Comparison of ENCODE assay signal across 10 mouse cellular contexts in the genomic region with DNA sequence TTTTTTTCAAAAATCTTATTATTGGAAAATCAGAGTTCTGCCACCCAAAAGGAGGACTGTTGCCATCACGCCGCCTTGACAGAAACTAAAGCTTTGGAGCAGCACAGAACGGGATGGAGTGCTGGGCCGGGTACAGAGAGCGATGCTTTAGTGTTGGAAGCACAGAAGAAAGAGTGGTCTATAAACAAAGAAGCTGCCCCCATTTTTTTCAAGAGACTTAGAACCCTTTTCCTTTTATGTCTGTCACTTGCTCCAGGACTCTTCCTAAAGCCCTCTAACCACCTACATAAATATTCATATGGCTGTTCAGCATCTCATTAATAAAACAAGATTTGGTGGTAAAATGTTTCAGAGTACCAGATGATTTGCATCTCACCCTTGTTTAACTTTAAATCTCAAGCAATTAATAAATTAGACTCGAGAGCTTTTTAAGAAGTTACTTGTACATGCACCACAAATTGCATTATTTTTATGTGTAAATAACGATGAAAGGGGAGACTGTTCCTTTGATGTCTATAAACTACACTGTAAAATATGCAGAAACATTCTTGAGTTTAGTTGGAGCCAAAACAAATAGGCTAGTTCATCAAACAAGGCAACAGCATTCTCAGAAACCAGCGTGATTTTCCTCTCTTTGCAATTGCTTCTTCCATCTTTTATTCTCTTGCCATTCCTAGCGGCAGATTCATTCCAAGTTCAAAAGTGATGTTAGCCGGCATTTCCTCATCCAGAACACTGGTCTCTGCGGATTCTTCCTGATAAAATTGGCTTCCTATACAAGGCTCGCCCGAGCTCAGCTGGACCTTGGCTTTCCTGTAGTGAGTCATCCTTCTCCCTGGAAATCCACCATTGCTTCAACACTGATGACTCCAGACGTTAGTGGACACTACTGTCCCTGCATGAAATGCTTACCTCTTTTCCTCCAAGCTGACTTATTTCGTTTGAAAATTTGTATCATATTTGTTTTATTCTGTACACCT.
A peak's percentile ranks its signal among the peaks of the same experiment; 100 is the strongest.
DNase-seq lines count a peak whose midpoint lies in the region; ATAC-seq and TF ChIP-seq lines count a peak whose summit lies in the region.
"Had no signal": no experiment of that assay in that cellular context is flagged by ENCODE, and none has a peak within 500 bp of the region (broad histone marks: within the 10 kb centered on the region; RNA-seq: fewer than 3 reads in every experiment).

No protein-coding gene starts in this region.

- no peaks in the 10 kb centered on the region for H3K4me1 ChIP-seq in forebrain, embryonic 11.5 days (replicated peaks; ENCODE audit: control insufficient read depth, insufficient read depth, low read length)
- peaks cover 17% of the 10 kb centered on the region; the same call in 1 of the 2 replicates for H3K4me1 ChIP-seq in forebrain, embryonic 10.5 days
- H3K4me1 ChIP-seq in lung, postnatal 0 days (ENCODE audit: insufficient read depth, low read depth, low read length): no peaks in the 10 kb centered on the region
- H3K4me1 ChIP-seq: lung, embryonic 15.5 days had no signal

- 78% methylated on average over 15 of the region's 15 CpGs for WGBS in forebrain, embryonic 11.5 days
- 91% methylated on average over 15 of the region's 15 CpGs for WGBS in forebrain, embryonic 10.5 days
- WGBS in lung, postnatal 0 days: 65% methylated on average over 15 of the region's 15 CpGs

- TF ChIP-seq CTCF in lung, postnatal 0 days (IDR thresholded peaks at IDR 0.05): no peak

- intact Hi-C loops in heart, postnatal 10 days (cut with DNase I): no loop called here

- ATAC-seq in forebrain, embryonic 11.5 days (replicated peaks; ENCODE audit: low FRiP score): 0 out of 2 replicates have a peak, but pooled peaks have one; percentile 39
- ATAC-seq in lung, postnatal 0 days: no peak
- ATAC-seq in cerebellum, adult (ENCODE audit: insufficient number of reproducible peaks, low FRiP score, low TSS enrichment): no peak

- TF ChIP-seq EP300 in lung, postnatal 0 days (IDR thresholded peaks at IDR 0.05): no peak

- no peak overlapping the region for H3K9ac ChIP-seq in forebrain, embryonic 11.5 days (ENCODE audit: low read length)
- H3K9ac ChIP-seq in lung, postnatal 0 days (replicated peaks; ENCODE audit: low read depth): no peak overlapping the region
- H3K9ac ChIP-seq: limb, embryonic 12.5 days; lung, embryonic 15.5 days had no signal

- DNase-seq in forebrain, embryonic 11.5 days (ENCODE audit: low spot score): no peak
- no peak for DNase-seq in forebrain, embryonic 10.5 days (ENCODE audit: extremely low spot score, low spot score)
- peak; percentile 24 for DNase-seq in lung, postnatal 0 days (ENCODE audit: low spot score)
- DNase-seq in lung, postnatal 36 days: no peak
- DNase-seq in heart, postnatal 10 days: peak; percentile 34 to 42
- DNase-seq in yolk sac, embryonic 10.5 days (ENCODE audit: low spot score): peak; percentile 51
- DNase-seq in layer of hippocampus, adult 18-20 months (ENCODE audit: low spot score in 2 of 2): no peak

- no peak overlapping the region for H3K27ac ChIP-seq in forebrain, embryonic 11.5 days (ENCODE audit: low read depth, low read length)
- H3K27ac ChIP-seq in forebrain, embryonic 10.5 days: no peak overlapping the region
- no peak overlapping the region for H3K27ac ChIP-seq in lung, postnatal 0 days (ENCODE audit: low read length)
- H3K27ac ChIP-seq: limb, embryonic 12.5 days; lung, embryonic 15.5 days had no signal

- no peaks in the 10 kb centered on the region for H3K9me3 ChIP-seq in forebrain, embryonic 11.5 days (ENCODE audit: control insufficient read depth, low read length)
- H3K9me3 ChIP-seq in forebrain, embryonic 10.5 days: no peaks in the 10 kb centered on the region
- H3K9me3 ChIP-seq in lung, postnatal 0 days (ENCODE audit: low read length): no peaks in the 10 kb centered on the region
- H3K9me3 ChIP-seq: limb, embryonic 12.5 days; lung, embryonic 15.5 days had no signal

- H3K4me2 ChIP-seq in forebrain, embryonic 11.5 days (ENCODE audit: low read depth, low read length, severe bottlenecking): no peak overlapping the region
- H3K4me2 ChIP-seq in lung, postnatal 0 days (replicated peaks; ENCODE audit: low read depth, low read length): no peak overlapping the region
- H3K4me2 ChIP-seq: limb, embryonic 12.5 days; lung, embryonic 15.5 days had no signal

- H3K4me3 ChIP-seq in forebrain, embryonic 11.5 days (ENCODE audit: low read depth, low read length): no peak overlapping the region
- H3K4me3 ChIP-seq in forebrain, embryonic 10.5 days: no peak overlapping the region
- H3K4me3 ChIP-seq in lung, postnatal 0 days (ENCODE audit: low read depth, low read length): no peak overlapping the region
- H3K4me3 ChIP-seq: limb, embryonic 12.5 days; lung, embryonic 15.5 days had no signal

- no peaks in the 10 kb centered on the region for H3K27me3 ChIP-seq in forebrain, embryonic 11.5 days (ENCODE audit: control insufficient read depth, insufficient read depth, low read length)
- no peaks in the 10 kb centered on the region for H3K27me3 ChIP-seq in forebrain, embryonic 10.5 days (ENCODE audit: poor library complexity, severe bottlenecking)
- no peaks in the 10 kb centered on the region for H3K27me3 ChIP-seq in lung, postnatal 0 days (replicated peaks; ENCODE audit: insufficient read depth, low read length)
- H3K27me3 ChIP-seq: limb, embryonic 12.5 days; lung, embryonic 15.5 days had no signal

- no peaks in the 10 kb centered on the region for H3K36me3 ChIP-seq in forebrain, embryonic 11.5 days (ENCODE audit: control insufficient read depth, insufficient read depth, low read length)
- H3K36me3 ChIP-seq in forebrain, embryonic 10.5 days (replicated peaks): no peaks in the 10 kb centered on the region
- no peaks in the 10 kb centered on the region for H3K36me3 ChIP-seq in lung, postnatal 0 days (ENCODE audit: insufficient read depth, low read length)
- H3K36me3 ChIP-seq: limb, embryonic 12.5 days; lung, embryonic 15.5 days had no signal

Comparison
In these comparisons a context has a peak if more than half of its experiments do, and no peak if none do; other contexts are left out.
1. DNase-seq: peak in lung, postnatal 0 days (single experiment), heart, postnatal 10 days (2 of 2) and yolk sac, embryonic 10.5 days (single experiment); none in forebrain, embryonic 11.5 days (single experiment), forebrain, embryonic 10.5 days (single experiment), lung, postnatal 36 days (single experiment) and layer of hippocampus, adult 18-20 months (0 of 2).